ENCODE assay signal across 25 mouse cellular contexts in the genomic region with DNA sequence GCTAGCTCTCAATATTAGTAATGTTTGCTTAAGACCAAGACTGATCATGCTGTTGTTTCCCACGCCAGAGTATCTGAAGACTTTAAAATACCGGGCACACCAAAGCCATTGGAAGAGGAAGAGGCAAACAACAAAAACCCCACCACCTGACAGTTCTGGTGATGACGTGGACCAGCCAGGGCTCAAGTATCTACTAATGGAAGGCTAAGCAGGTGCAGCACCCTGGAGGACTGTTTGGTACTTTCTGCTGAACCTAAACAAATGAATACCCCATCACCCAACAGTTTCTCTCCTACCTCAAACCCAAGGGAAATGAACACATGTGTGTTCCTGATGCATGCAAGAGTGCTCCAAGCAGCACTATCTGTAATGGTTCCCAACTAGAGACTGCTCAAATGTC.
"Had no signal": no experiment of that assay in that cellular context is flagged by ENCODE, and none has a peak within 500 bp of the region (broad histone marks: within the 10 kb centered on the region; RNA-seq: fewer than 3 reads in every experiment).

No protein-coding gene starts in this region.

- H3K4me1 ChIP-seq: embryonic facial prominence, embryonic 10.5 days; embryonic facial prominence, embryonic 12.5 days; embryonic facial prominence, embryonic 13.5 days; embryonic facial prominence, embryonic 15.5 days; forebrain, embryonic 10.5 days; forebrain, embryonic 12.5 days; forebrain, embryonic 13.5 days; forebrain, embryonic 15.5 days had no signal

- H3K9ac ChIP-seq: embryonic facial prominence, embryonic 12.5 days; embryonic facial prominence, embryonic 13.5 days; embryonic facial prominence, embryonic 15.5 days; forebrain, embryonic 12.5 days; forebrain, embryonic 13.5 days; forebrain, embryonic 15.5 days; forebrain, postnatal 0 days had no signal

- H3K36me3 ChIP-seq: embryonic facial prominence, embryonic 10.5 days; embryonic facial prominence, embryonic 12.5 days; embryonic facial prominence, embryonic 13.5 days; embryonic facial prominence, embryonic 15.5 days; forebrain, embryonic 10.5 days; forebrain, embryonic 12.5 days; forebrain, embryonic 15.5 days had no signal

- DNase-seq: cerebellum, adult 9-10 months; cerebellum, adult 9-11 months; cerebellum, postnatal 10 days; cerebellum, postnatal 14 days; cerebellum, postnatal 25 days; cerebellum, postnatal 36 days; embryo, embryonic 11 days; forebrain, postnatal 0 days; gastrocnemius, adult 2 months; gastrocnemius, postnatal 10 days; gastrocnemius, postnatal 14 days; gastrocnemius, postnatal 25 days; gastrocnemius, postnatal 36 days; heart, adult 11 months; heart, adult 18-20 months; heart, adult 2 months had no signal

- H3K9me3 ChIP-seq: embryonic facial prominence, embryonic 10.5 days; embryonic facial prominence, embryonic 12.5 days; embryonic facial prominence, embryonic 13.5 days; embryonic facial prominence, embryonic 15.5 days; forebrain, embryonic 10.5 days; forebrain, embryonic 12.5 days; forebrain, embryonic 13.5 days; forebrain, embryonic 15.5 days had no signal

- H3K27ac ChIP-seq: embryonic facial prominence, embryonic 10.5 days; embryonic facial prominence, embryonic 12.5 days; embryonic facial prominence, embryonic 13.5 days; embryonic facial prominence, embryonic 15.5 days; forebrain, embryonic 10.5 days; forebrain, embryonic 12.5 days; forebrain, embryonic 13.5 days; forebrain, embryonic 15.5 days; gastrocnemius, adult 2 months; heart, adult 2 months had no signal

- H3K27me3 ChIP-seq: embryonic facial prominence, embryonic 12.5 days; embryonic facial prominence, embryonic 13.5 days; embryonic facial prominence, embryonic 15.5 days; forebrain, embryonic 12.5 days; forebrain, embryonic 13.5 days; forebrain, embryonic 15.5 days had no signal

- H3K4me3 ChIP-seq: embryonic facial prominence, embryonic 10.5 days; embryonic facial prominence, embryonic 12.5 days; embryonic facial prominence, embryonic 13.5 days; embryonic facial prominence, embryonic 15.5 days; erythroblast, embryonic 14.5 days; forebrain, embryonic 10.5 days; forebrain, embryonic 12.5 days; forebrain, embryonic 13.5 days; forebrain, embryonic 15.5 days; gastrocnemius, adult 2 months; heart, adult 2 months had no signal

- H3K4me2 ChIP-seq: embryonic facial prominence, embryonic 12.5 days; embryonic facial prominence, embryonic 13.5 days; embryonic facial prominence, embryonic 15.5 days; forebrain, embryonic 12.5 days; forebrain, embryonic 13.5 days; forebrain, embryonic 15.5 days had no signal
